Mouse (Mus musculus): ENCODE results near the gene Fam213b.

GRCm38 (mm10) chr4:154867257-154867656, 31.7 kb downstream of the Fam213b start:
- no peak for TF ChIP-seq POLR2A (IDR thresholded peaks at IDR 0.05; ENCODE audit: insufficient read depth, low read length)
- no peak for TF ChIP-seq CTCF (IDR thresholded peaks at IDR 0.05; ENCODE audit: low read depth, low read length)

All from ES-Bruce4 (cell line).